Mouse (Mus musculus): ENCODE data around the gene Rgs3.

Rgs3 gene

GRCm38 (mm10) chr4:62738996-62739395, 179.3 kb downstream of the Rgs3 start:
- DNase-seq (ENCODE audit: inconsistent age in 2 of 2, low spot score in 1 of 2), result no peak

GRCm38 (mm10) chr4:62739591-62739990, 179.9 kb downstream of the Rgs3 start:
- DNase-seq (ENCODE audit: inconsistent age in 2 of 2, low spot score in 1 of 2), result no peak

GRCm38 (mm10) chr4:62740282-62741054, 180.8 kb downstream of the Rgs3 start:
- no peak for DNase-seq (ENCODE audit: inconsistent age in 2 of 2, low spot score in 1 of 2)

GRCm38 (mm10) chr4:62741055-62741453, 181.4 kb downstream of the Rgs3 start:
- peak in 1 of 2 experiments; percentile 52 for DNase-seq (ENCODE audit: inconsistent age in 2 of 2, low spot score in 1 of 2)

GRCm38 (mm10) chr4:62741601-62742000, 182.0 kb downstream of the Rgs3 start:
- no peak for DNase-seq (ENCODE audit: inconsistent age in 2 of 2, low spot score in 1 of 2)

GRCm38 (mm10) chr4:62742885-62743760, 183.5 kb downstream of the Rgs3 start:
- peak in 1 of 2 experiments; percentile 69 for DNase-seq (ENCODE audit: inconsistent age in 2 of 2, low spot score in 1 of 2)

- DNase-seq (ENCODE audit: inconsistent age in 2 of 2, low spot score in 1 of 2), result peak; percentile 45 to 89
These were observed 184.9 kb downstream of the Rgs3 start for GRCm38 (mm10) chr4:62744534-62744956.

GRCm38 (mm10) chr4:62744985-62745638, 185.5 kb downstream of the Rgs3 start:
- no peak for DNase-seq (ENCODE audit: inconsistent age in 2 of 2, low spot score in 1 of 2)

Measured in adrenal gland, adult (tissue).